Mouse (Mus musculus): ENCODE measurements around the gene Nodal. TPM values are rescaled to one million over a fixed set of nuclear protein-coding genes. Genes with fewer than 3 reads are reported as not detected.

Nodal gene
- polyA plus RNA-seq, 1 experiment, result 0.05 TPM

GRCm38 (mm10) chr10:61374771-61375481 is 42.8 kb upstream of the Nodal start:
- Histone ChIP-seq H3K4me1 (replicated peaks; ENCODE audit: control insufficient read depth, insufficient read depth, low read length) (no peaks in the 10 kb centered on the region), H3K4me3 (ENCODE audit: control insufficient read depth, insufficient read depth, low read length) (no peak overlapping the region), H3K27me3 (ENCODE audit: control insufficient read depth, insufficient read depth, low read length) (no peaks in the 10 kb centered on the region), H3K27ac (ENCODE audit: control insufficient read depth, insufficient read depth, low read length) (no peak overlapping the region), H3K36me3 (ENCODE audit: control insufficient read depth, insufficient read depth, low read length) (no peaks in the 10 kb centered on the region)
- no peak for DNase-seq
- no peak for TF ChIP-seq CTCF (IDR thresholded peaks at IDR 0.05; ENCODE audit: borderline replicate concordance, control insufficient read depth, extremely low read depth, insufficient read depth, low read length, poor library complexity)
- WGBS, result 93% methylated on average over 6 of the region's 6 CpGs

GRCm38 (mm10) chr10:61378050-61378449 is 39.7 kb upstream of the Nodal start:
- Histone ChIP-seq H3K27ac (ENCODE audit: control insufficient read depth, insufficient read depth, low read length) (no peak overlapping the region), H3K4me3 (ENCODE audit: control insufficient read depth, insufficient read depth, low read length) (no peak overlapping the region), H3K4me1 (replicated peaks; ENCODE audit: control insufficient read depth, insufficient read depth, low read length) (no peaks in the 10 kb centered on the region), H3K36me3 (ENCODE audit: control insufficient read depth, insufficient read depth, low read length) (no peaks in the 10 kb centered on the region), H3K27me3 (ENCODE audit: control insufficient read depth, insufficient read depth, low read length) (peaks cover 11% of the 10 kb centered on the region; the same call in 1 of the 2 replicates)
- 89% methylated on average over 5 of the region's 5 CpGs for WGBS
- TF ChIP-seq POLR2A (IDR thresholded peaks at IDR 0.05; ENCODE audit: control insufficient read depth, extremely low read depth, insufficient read depth, low read length, poor library complexity) (no peak), CTCF (IDR thresholded peaks at IDR 0.05; ENCODE audit: borderline replicate concordance, control insufficient read depth, extremely low read depth, insufficient read depth, low read length, poor library complexity) (no peak)
- DNase-seq, result no peak

- H3K36me3 ChIP-seq (ENCODE audit: control insufficient read depth, insufficient read depth, low read length), result no peaks in the 10 kb centered on the region
- peaks cover 11% of the 10 kb centered on the region; the same call in 1 of the 2 replicates for H3K27me3 ChIP-seq (ENCODE audit: control insufficient read depth, insufficient read depth, low read length)
- no peak for DNase-seq
- WGBS, result 93% methylated on average over 5 of the region's 5 CpGs
- H3K4me3 ChIP-seq (ENCODE audit: control insufficient read depth, insufficient read depth, low read length), result no peak overlapping the region
- no peak overlapping the region for H3K27ac ChIP-seq (ENCODE audit: control insufficient read depth, insufficient read depth, low read length)
- H3K4me1 ChIP-seq (replicated peaks; ENCODE audit: control insufficient read depth, insufficient read depth, low read length), result no peaks in the 10 kb centered on the region; the same call in 1 of the 2 replicates
- TF ChIP-seq POLR2A (IDR thresholded peaks at IDR 0.05; ENCODE audit: control insufficient read depth, extremely low read depth, insufficient read depth, low read length, poor library complexity), result no peak
- TF ChIP-seq CTCF (IDR thresholded peaks at IDR 0.05; ENCODE audit: borderline replicate concordance, control insufficient read depth, extremely low read depth, insufficient read depth, low read length, poor library complexity), result no peak
Measured at GRCm38 (mm10) chr10:61378698-61379097, 39.1 kb upstream of the Nodal start.

GRCm38 (mm10) chr10:61379340-61380040 is 38.3 kb upstream of the Nodal start:
- WGBS, result 96% methylated on average over 13 of the region's 13 CpGs

GRCm38 (mm10) chr10:61380186-61380585 is 37.6 kb upstream of the Nodal start:
- H3K27ac ChIP-seq (ENCODE audit: control insufficient read depth, insufficient read depth, low read length), result no peak overlapping the region
- H3K27me3 ChIP-seq (ENCODE audit: control insufficient read depth, insufficient read depth, low read length), result peaks cover 11% of the 10 kb centered on the region; the same call in 1 of the 2 replicates
- no peaks in the 10 kb centered on the region for H3K36me3 ChIP-seq (ENCODE audit: control insufficient read depth, insufficient read depth, low read length)
- H3K4me1 ChIP-seq (replicated peaks; ENCODE audit: control insufficient read depth, insufficient read depth, low read length), result no peaks in the 10 kb centered on the region; the same call in 1 of the 2 replicates
- 59% methylated on average over 9 of the region's 9 CpGs for WGBS
- H3K4me3 ChIP-seq (ENCODE audit: control insufficient read depth, insufficient read depth, low read length), result no peak overlapping the region
- no peak for TF ChIP-seq POLR2A (IDR thresholded peaks at IDR 0.05; ENCODE audit: control insufficient read depth, extremely low read depth, insufficient read depth, low read length, poor library complexity)
- no peak for TF ChIP-seq CTCF (IDR thresholded peaks at IDR 0.05; ENCODE audit: borderline replicate concordance, control insufficient read depth, extremely low read depth, insufficient read depth, low read length, poor library complexity)
- DNase-seq, result no peak

More at GRCm38 (mm10) chr10:61379340-61380040, 38.3 kb upstream of the Nodal start:
- no peak overlapping the region for H3K27ac ChIP-seq (ENCODE audit: control insufficient read depth, insufficient read depth, low read length)
- H3K4me3 ChIP-seq (ENCODE audit: control insufficient read depth, insufficient read depth, low read length), result no peak overlapping the region
- no peaks in the 10 kb centered on the region for H3K36me3 ChIP-seq (ENCODE audit: control insufficient read depth, insufficient read depth, low read length)
- H3K4me1 ChIP-seq (replicated peaks; ENCODE audit: control insufficient read depth, insufficient read depth, low read length), result no peaks in the 10 kb centered on the region; the same call in 1 of the 2 replicates
- TF ChIP-seq POLR2A (IDR thresholded peaks at IDR 0.05; ENCODE audit: control insufficient read depth, extremely low read depth, insufficient read depth, low read length, poor library complexity) (no peak), CTCF (IDR thresholded peaks at IDR 0.05; ENCODE audit: borderline replicate concordance, control insufficient read depth, extremely low read depth, insufficient read depth, low read length, poor library complexity) (no peak)
- H3K27me3 ChIP-seq (ENCODE audit: control insufficient read depth, insufficient read depth, low read length), result peaks cover 11% of the 10 kb centered on the region; the same call in 1 of the 2 replicates
- no peak for DNase-seq

GRCm38 (mm10) chr10:61381823-61382222 is 35.9 kb upstream of the Nodal start:
- WGBS, result 5% methylated on average over 8 of the region's 8 CpGs
- TF ChIP-seq CTCF (IDR thresholded peaks at IDR 0.05; ENCODE audit: borderline replicate concordance, control insufficient read depth, extremely low read depth, insufficient read depth, low read length, poor library complexity) (no peak), POLR2A (IDR thresholded peaks at IDR 0.05; ENCODE audit: control insufficient read depth, extremely low read depth, insufficient read depth, low read length, poor library complexity) (no peak)
- H3K36me3 ChIP-seq (ENCODE audit: control insufficient read depth, insufficient read depth, low read length), result no peaks in the 10 kb centered on the region

More at GRCm38 (mm10) chr10:61381823-61382222, 35.9 kb upstream of the Nodal start:
- DNase-seq, result no peak
- Histone ChIP-seq H3K27ac (ENCODE audit: control insufficient read depth, insufficient read depth, low read length) (no peak overlapping the region), H3K27me3 (ENCODE audit: control insufficient read depth, insufficient read depth, low read length) (peaks cover 11% of the 10 kb centered on the region; the same call in 1 of the 2 replicates), H3K4me1 (replicated peaks; ENCODE audit: control insufficient read depth, insufficient read depth, low read length) (no peaks in the 10 kb centered on the region; the same call in 1 of the 2 replicates), H3K4me3 (ENCODE audit: control insufficient read depth, insufficient read depth, low read length) (no peak overlapping the region)

Data from thymus, adult 2 months (tissue).